Mouse (Mus musculus): ENCODE results near the gene Eps8l3. TPM values are rescaled to one million over a fixed set of nuclear protein-coding genes. Genes with fewer than 3 reads are reported as not detected.
"Not testable (repeated sequence)": the region's sequence is repeated elsewhere in the genome, so short reads cannot be mapped to it uniquely, and the experiment has no call there.

The Eps8l3 gene
- total RNA-seq, 2 experiments from 2014 or later, result not detected

- no peak for DNase-seq
Measured at GRCm38 (mm10) chr3:107853232-107854181, 23.5 kb upstream of the Eps8l3 start.

DNA sequence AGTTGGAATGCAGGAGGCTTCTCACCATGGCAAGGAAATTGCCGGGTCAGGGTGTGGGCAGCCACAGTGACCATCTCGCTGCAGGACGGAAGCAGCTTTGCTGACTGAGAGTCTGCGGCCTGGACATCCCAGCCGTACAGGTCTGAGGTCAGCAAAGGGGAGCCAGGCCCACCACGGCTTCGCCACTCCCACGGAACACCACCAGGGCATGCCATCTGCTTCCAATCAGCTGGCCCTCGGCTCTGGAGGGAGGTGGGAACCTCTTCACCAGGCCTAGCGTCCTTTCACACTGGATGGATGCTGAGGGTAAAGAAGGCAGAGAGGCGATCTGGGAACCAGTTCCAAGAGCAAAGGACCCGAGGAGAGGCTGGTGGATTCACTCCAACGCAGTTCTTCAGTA lies 21.7 kb upstream of the Eps8l3 start:
- DNase-seq, result no peak

DNA sequence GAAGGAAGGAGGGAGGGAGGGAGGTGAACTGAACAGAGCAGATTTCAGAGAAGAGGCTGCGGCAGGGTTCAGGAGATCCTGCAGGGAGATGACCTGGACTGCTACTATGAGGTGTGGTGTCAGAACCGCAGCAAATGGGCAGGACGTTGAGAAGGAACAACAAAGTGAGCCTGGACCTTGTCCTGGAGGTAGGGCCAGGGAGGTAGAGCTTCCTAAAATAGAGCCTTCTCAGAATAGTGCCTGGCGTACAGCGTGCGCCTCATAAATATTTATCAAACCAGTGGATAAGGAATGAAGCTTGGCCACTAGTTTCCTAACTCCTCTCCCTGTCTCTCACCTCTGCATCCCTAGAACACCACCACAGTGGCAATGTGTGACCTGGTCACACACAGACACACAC lies 19.4 kb upstream of the Eps8l3 start:
- DNase-seq, result no peak

- not testable (repeated sequence) for DNase-seq
Measured at GRCm38 (mm10) chr3:107861483-107861882, 15.5 kb upstream of the Eps8l3 start.

GRCm38 (mm10) chr3:107862471-107862870 lies 14.6 kb upstream of the Eps8l3 start:
- no peak for DNase-seq

DNA sequence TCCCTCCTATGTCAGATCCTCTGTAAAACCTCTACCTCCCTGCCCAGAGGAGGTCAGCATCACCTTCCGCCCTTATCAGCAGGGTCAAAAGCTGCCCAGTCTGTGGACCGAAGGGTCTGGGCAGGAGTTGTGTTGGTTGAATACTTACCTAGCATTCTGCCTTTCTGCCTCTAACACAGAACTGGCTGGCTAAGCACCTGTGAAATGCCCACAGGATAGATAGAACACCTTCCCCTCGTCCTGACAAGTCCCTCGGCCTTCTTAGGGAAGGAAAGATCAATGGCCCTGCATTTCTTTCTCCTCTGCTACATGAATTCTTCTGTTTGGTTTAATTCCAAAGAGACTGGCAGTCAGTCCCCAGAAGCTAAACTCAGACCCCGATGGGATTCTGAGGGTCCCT lies 13.6 kb upstream of the Eps8l3 start:
- no peak for DNase-seq

DNA sequence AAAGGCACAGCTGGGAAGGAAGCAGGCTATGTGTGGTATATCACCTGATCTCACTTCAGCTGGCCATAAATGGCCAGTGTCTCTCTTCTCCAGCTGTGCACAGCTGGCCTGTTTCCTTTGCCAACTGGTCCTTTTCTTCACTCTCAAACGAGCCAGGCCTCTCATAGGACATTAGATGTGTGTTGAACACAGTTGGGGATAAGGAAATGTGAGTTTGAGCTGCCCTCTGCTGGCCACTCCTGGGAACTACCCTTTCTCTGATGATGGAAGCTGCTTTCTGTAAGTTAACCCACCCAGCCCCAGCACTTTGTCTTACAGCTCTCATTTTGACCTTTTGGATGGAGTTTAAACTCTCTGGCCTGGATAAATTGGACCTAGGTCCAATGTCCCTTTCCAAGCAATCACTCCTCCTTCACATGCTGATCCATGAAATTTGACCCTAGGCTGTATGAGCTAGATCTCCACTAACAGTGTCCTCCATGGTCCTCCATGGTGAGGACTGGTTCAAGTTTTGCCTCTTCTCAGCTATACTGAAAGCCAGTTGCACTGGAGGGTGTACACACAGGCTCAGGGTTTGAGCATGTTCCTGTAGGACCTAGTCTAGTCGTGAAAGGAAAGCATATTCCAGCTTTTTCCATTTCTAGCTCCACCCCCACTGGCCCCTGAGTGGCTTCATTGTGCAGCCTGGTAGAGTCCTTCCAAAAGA lies 13.0 kb upstream of the Eps8l3 start:
- peak; percentile 89 for DNase-seq

GRCm38 (mm10) chr3:107865364-107866091 lies 11.5 kb upstream of the Eps8l3 start:
- DNase-seq, result no peak

- DNase-seq, result peak; percentile 88
Measured at GRCm38 (mm10) chr3:107867086-107867485, 9.9 kb upstream of the Eps8l3 start.

GRCm38 (mm10) chr3:107868452-107868851 lies 8.6 kb upstream of the Eps8l3 start:
- no peak for DNase-seq

DNA sequence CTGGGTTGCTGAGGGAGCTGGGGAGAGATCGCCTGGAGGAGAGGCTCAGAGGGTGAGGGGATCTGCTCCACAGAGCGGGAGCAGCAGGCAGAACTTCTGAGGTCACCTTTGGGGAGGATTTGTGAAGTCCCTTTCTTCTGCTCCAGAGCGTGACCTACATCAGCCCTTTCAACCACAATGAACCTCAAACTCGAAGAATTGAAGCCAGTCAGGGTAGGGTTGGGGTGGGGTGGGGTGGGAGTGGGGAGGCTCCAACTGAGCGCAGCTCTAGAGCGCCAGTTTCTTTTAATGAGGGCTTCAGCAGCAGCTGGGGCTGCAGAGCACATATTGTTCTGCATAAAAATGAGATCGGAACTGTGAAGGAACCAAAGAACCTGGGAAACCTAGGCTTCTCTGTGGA lies 7.9 kb upstream of the Eps8l3 start:
- DNase-seq, result no peak

DNA sequence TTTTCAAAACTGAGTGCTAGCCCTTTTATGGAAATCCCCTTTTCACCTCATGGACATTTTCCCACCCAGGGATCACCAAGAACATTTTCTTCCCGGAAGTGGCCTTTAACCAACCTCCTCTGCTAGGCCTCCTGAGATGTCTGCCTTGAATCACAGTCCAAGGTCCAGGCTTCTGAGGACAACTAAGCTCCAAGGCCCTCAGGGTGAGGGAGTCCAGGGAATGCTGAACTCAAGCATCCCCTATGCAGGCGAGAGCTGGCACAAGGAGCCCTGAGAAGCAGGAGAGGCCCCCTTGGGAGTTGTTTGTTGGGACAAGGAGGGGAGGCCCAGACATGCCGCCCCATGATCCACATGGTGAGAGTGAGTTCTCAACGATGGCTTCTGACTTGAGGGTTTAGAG lies 7.1 kb upstream of the Eps8l3 start:
- no peak for DNase-seq

DNA sequence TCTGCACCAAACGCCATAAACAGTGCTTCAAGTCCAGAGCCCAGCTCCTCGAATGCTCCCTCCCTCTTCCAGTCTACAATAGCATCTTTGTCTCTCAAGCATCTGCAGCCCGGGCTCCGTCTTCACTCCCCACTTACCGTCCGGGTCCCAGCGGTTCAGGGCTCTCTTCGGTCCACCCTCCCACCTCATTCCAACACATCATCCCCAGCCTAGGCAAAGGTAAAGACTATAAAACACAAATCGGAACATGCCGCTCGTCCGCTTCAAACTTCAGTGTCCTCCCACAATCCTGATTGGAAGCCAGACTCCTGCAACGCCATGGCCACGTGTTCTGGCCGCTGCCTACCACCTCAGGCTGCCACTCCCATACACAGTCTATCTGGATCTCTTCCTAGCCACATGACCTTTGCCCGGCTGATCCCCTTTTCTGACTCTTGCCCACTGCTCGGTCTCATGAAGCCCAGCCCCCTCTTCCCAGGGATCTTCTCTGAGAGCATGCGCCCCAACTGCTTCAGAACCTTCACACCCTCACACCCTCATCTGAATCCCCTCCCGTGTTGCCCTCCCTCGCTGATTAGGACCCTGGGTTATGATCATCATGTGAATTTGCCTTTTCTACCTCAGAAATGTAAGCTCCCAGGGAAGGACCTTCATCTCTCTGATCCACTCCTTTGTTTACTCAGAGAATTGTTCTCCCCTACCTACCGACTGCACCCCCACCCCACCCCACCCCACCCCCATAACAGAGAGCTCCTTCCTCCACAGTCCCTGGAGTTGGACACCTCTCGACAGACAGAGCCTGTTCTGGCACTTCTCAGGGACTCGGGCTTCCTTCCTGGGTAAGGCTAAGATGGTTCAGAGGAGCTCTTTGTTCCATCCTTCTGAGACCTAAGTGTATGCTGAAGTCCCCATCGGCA lies 3.4 kb upstream of the Eps8l3 start:
- no peak for DNase-seq

DNA sequence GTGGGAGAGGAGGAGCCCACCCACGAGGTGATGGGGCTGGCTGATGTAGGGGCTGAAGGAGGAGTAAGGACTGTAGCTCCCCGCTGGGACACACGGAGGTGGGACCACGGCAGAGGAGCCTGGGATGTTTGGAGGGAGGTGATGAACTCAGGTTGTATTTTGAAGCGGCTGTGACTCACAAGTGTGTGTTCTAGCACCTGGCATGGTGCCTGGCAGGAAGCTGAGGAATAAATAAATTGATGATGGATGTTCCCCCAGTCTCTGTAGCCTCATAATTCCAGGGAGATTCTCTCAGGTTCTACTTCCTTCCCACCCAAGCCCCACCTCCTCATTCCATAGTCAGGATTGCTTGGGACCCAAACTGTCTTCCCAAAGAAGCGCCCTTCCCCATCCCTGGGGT lies 1.8 kb upstream of the Eps8l3 start:
- DNase-seq, result no peak

DNA sequence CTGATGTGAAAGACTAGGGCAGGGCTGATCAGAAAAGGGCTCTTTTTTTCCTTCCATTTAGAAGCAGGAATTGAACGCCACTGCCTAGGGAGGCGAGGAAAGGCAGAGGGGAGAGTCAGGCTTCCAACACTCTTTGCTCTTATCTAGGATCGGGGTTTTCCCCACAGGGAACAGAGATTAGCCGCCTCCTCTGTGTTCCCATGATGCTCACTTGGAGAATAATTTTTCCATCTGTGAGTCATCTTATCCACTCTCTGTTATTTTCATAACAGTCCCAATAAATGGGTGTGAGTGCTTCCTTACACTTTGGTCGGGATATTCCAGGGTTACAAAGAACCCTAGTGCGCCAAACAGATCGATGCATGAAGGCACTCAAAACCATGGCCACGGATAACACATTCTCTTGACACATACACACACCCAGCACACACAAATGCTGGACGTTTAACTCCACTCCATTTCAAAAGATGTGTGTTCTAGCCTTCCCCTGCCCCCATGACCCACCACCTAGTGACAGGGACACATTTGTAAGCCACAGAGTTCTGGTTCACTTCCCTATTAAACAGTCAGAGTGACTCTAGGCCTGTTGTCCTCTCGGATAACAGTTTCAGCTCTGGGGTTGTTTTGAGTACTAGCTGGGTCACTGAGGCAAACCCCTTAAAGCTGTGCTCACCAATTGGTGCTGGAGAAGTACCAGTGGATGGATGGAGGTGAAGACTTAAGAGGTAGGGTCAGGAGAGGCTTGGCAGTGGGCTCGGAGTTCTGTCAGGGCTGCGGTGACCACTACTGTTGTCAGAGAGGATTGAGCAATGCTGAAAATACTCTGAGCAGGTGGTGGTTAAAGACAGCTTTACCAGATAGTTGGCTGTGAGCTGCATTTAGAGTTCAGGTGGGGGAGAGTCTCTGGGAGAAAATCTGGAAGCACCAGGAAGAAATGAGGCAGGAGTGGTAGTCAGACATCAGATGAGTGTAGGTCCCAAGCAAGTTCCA lies 1.0 kb downstream of the Eps8l3 start:
- DNase-seq, result no peak

- DNase-seq, result peak; percentile 55
Measured at GRCm38 (mm10) chr3:107887674-107888495, 10.9 kb downstream of the Eps8l3 start.

GRCm38 (mm10) chr3:107889236-107889635 lies 12.2 kb downstream of the Eps8l3 start:
- DNase-seq, result not testable (repeated sequence)

GRCm38 (mm10) chr3:107895194-107895719 lies 18.2 kb downstream of the Eps8l3 start:
- no peak for DNase-seq

Measured in adrenal gland, postnatal 10 days (tissue).